Mouse (Mus musculus) left cerebral cortex, adult 11 months (tissue): ENCODE data around the gene Ldb1.
A peak's percentile ranks its signal among the peaks of the same experiment; 100 is the strongest.
"Not testable (repeated sequence)": the region's sequence is repeated elsewhere in the genome, so short reads cannot be mapped to it uniquely, and the experiment has no call there.

ENCODE experiments used
- DNase-seq: peaks from one replicate; pipeline ENCODE4 v3.0.0; 2022; ENCODE audit warnings: low spot score

The Ldb1 gene

GRCm38 (mm10) chr19:46028747-46029320 lies 16.2 kb downstream of the Ldb1 start:
- DNase-seq, result no peak

DNA sequence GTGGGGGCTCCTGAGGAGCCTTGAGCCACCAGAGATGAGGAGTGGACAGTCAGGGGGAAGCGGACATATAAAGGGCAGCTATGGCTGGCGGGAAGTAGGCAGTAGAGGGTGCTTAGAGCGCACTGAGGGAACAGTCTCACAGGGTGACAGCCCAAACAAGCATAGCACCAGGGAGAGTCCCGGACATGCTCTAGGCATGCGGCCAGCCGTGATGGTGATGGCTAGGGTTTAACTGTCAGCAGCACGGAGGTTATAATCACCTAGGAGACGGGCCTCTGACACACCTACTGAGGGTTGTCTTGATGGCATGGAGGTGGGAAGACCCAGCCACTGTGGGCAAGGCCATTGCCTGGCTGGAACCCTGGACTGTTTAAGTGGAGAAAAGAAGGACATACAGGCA lies 18.4 kb downstream of the Ldb1 start:
- DNase-seq, result no peak

GRCm38 (mm10) chr19:46024959-46025358 lies 20.1 kb downstream of the Ldb1 start:
- DNase-seq, result no peak

DNA sequence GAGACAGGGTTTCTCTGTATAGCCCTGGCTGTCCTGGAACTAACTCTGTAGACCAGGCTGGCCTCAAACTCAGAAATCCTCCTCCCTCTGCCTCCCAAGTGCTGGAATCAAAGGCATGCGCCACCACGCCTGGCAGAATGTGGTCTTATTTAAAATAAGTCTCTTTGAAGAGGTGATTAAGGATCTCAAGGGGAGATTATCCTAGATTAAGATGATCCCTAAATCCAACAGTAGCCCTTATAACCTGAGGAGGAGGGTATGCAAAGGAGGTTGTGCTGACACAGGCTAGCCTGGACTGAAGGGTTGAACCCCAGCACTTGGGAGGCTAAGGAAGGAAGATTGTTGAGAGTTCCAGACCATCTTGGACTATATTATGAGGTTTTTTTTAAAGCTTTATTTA lies 29.0 kb downstream of the Ldb1 start:
- no peak for DNase-seq

GRCm38 (mm10) chr19:46014572-46015178 lies 30.3 kb downstream of the Ldb1 start:
- DNase-seq, result peak; percentile 67

DNA sequence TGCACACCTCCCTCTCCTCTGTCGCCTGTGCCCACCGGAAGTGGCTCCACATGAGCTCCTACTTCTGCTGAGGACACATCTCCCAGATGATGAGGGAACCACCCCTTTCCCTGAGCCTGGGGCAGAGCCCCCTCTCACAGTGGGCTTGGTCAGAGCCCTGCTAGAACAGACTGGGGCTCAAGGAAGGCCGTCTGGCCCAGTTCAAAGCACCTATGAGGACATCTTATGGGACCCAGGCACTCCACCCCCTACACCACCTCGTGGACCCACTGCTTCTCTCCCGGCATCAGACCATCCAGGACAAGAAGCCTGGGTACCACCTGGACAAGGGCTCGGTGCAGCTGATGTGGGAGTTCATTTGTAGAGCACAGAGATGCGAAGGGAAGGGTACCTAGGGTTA lies 39.3 kb downstream of the Ldb1 start:
- DNase-seq, result no peak

- no peak for DNase-seq
Measured at GRCm38 (mm10) chr19:46004814-46005466, 40.1 kb downstream of the Ldb1 start.

GRCm38 (mm10) chr19:46003371-46004226 lies 41.4 kb downstream of the Ldb1 start, which contains the start of gene Hps6:
Hps6 (plus strand) TSS chr19:46003508.
- peak; percentile 51 for DNase-seq

- DNase-seq, result no peak
Measured at GRCm38 (mm10) chr19:46002279-46002678, 42.7 kb downstream of the Ldb1 start.

- DNase-seq, result no peak
Measured at GRCm38 (mm10) chr19:45999378-45999777, 45.6 kb downstream of the Ldb1 start.

GRCm38 (mm10) chr19:45998694-45999217 lies 46.3 kb downstream of the Ldb1 start:
- DNase-seq, result no peak

DNA sequence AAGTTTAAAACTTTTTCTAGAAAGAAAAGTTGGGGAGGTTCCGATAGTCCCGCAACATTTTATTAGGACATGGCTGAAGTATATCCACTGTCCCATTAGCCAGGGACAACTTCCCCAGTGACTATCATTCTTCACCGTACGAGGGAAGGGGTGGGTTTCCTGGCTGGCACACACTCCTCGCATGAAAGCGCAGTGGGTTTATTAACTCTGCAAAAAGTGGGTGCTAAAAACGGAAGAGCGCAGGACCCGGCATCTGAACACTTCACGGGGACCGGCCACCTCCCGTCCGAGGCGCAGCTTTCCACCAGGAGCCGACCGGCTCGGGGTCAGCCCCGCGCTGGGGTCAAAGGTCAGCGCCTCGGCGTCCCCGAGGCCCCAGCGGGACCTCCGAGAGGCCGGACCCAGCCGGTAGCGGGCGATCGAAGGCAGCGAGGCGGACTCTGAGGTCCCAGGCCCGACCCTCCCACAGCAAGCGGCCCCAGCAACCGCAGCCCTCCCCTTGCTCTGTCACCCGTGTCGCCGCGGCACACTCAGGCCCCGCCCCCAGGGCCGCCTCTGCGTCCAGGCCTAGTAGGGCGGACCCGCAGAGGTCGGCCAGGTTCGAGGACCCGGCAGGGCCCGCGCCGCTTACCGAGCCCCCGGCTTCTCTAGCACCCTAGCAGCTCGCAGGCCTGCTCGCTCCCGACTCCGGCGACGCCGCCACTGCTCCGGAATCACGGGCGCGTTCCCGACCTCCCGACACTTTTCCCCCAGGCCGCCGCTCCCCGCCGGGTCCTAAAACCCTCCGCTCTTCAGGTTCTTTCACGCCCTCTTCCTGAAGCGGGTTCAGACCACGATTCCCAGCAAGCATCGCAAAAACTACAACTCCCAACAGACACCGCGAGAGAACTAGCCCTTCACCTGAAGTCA lies 47.0 kb downstream of the Ldb1 start, which contains the start of gene Armh3:
Armh3 (minus strand) TSS at position 704 of the 909 bp plus-strand sequence.
- peak; percentile 86 for DNase-seq

DNA sequence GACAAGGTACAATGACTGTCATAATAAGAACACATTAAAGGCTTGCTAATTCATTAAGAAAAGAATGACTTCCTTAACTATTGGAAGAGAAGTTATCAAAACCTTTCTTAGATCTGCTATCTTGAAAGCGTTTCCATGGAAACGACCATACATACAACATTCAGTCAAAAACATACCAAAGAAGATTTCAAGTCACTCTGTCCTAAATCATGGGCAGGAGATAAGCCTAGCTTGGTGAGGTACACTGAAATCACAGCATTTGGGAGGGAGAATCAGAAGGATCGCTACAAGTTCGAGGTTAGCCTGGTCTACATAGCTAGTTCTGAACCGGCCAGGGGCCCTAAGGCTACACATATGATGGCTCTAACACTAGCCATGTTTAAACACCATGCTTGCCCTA lies 47.6 kb downstream of the Ldb1 start:
- no peak for DNase-seq

GRCm38 (mm10) chr19:45993981-45994737 lies 50.9 kb downstream of the Ldb1 start:
- no peak for DNase-seq

DNA sequence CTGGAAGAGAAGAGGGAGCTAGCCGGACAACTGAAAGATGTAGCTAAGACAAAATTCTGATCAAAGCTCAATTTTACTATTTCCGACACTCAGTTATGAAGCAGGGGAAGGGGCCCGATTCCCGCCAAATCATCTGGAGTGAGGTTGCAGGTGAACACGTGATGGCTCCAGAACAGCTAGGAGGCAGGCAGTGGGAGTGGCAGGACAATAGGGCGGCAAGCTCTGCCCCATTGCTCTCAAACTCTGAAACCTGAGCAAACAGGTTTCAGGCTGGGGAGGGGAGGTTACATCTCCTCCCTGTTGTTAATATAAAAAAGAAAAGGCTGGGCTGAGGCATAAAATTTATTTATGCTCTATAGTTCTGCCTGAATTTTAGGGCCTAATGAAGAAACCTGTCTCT lies 51.6 kb downstream of the Ldb1 start:
- not testable (repeated sequence) for DNase-seq

GRCm38 (mm10) chr19:45991171-45991570 lies 53.8 kb downstream of the Ldb1 start:
- DNase-seq, result no peak

DNA sequence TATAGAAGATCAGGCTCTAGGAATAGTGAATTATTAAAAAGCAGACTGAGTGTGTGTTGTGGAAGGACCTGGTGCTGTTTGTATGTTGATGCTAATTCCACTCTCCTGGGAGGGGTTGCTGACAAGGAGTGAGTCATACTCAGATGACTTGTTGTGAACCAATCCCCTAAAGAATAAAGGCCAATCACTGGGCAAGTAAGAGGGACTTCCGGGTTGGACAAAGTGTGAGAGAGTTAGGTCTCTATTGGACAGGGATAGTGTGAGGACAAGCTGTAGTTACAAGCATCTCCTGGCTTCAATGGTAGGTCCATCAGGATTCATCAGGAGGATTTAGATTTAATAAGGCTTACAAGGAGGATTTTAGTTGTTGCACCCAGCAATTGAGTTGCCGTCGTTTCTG lies 56.8 kb downstream of the Ldb1 start:
- no peak for DNase-seq

DNA sequence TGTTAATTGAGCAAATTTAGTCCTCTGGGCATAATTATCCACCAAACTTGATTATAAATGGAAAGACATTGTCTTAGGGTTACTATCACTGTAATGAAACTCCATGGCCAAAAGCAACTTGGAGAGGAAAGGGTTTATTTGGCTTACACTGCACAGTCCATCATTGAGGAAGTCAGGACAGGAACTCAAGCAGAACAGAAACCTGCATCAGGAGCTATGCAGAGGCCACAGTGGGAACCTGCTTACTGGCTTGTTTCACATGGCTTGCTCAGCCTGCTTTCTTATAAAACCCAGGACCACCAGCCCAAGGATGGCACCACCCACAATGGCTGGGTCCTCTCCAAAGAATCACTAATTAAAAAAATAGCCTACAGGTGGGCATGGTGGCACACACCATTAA lies 60.6 kb downstream of the Ldb1 start:
- DNase-seq, result no peak
